Mouse (Mus musculus) B cell, adult 2 months (primary cell): Measurements from ENCODE around the gene Ate1.
"Not testable (repeated sequence)": the region's sequence is repeated elsewhere in the genome, so short reads cannot be mapped to it uniquely, and the experiment has no call there.

ENCODE experiments used
- DNase-seq, 2 experiments: peaks; one replicate each; pipeline ENCODE4 v3.0.0; 2022

The Ate1 gene

DNA sequence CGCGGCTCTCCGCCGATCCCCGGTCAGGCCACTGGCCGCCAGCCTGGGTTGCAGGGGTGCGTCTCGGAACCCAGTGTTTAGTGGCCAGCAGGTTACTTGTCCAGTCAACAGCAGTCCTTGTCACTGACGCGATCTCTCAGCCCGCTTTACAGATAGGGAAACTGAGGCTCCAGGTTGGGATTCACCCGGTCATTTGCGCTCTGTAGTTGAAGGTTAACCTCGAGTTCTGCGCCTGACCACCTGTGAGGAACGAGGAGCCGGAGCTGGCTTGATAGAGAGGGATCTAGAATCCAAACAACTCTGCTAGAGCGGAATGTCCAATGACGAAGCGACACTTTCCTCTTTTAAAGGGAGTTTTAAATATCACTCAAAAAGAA, at the start of gene Ate1:
TSS of gene Ate1 (minus strand) at position 321 of the 377 bp plus-strand sequence.
- DNase-seq = no peak

DNA sequence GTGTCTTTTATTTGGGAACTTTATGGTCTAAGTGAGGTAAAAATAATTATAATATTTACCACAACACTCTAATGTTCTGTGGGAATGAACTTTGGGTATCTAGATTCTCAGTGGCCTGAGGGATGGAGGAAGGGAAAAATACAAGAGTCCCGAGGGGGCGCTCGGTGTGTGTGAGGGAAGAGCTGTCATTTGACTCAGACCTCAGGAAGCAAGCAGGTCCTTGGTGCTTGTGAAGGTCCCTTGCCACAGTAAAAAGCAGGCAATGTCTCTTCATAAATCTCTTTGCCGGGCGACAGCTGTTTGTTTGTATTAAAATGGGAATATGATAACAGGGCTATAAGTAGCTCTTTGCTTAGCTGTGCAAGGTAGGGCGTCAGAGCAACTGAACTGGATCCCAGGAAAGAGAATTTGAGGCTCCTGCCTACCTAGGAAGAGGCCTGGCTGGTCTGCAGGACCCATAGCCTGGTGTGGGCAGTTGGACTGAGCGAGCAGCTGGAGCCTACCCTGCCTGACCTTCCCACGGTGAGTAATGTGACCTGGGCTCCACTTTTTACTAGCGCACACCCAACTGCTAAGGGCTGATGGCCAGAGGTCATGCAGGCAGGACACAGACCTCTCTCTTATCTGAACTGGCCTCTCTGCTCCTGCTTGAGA, 48.7 kb upstream of the Ate1 start:
- no peak for DNase-seq

DNA sequence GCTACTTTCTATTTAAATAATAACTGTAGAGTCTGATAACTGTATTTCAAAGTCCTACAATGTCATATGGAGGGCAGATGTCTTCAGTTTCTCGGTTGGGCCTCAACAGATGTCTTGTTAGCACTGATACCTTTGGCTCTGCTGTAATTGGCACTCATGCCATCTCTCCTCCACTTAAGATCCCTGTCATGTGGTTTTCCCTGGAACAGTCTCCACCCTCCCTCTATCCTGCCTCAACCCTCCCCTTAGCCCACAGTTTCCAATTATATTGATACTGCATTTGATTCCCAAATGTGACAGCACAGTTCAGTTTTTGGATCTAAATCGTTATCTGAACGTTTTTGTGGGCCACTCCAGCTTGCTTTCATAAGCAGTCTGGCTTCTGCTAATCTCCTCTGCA, 44.4 kb upstream of the Ate1 start:
- no peak for DNase-seq

DNA sequence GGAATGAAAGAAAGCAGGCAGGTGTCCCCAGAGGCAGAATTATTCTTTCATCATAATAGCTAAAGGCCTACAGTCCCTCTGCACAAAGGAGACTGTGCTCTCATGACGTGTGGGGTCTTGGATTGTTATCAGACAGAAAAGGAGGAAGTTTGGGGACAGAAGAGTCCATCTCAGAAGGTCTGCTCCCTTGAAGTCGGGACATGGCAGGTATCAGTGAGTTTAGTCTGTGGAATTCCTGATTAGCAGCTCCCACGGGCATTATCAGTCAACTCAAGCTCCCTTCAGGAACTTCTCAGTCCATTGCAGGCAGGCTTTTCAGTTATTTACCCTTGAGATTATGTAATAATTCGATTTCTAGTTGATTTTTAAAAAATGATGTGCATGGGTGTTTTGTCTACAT, 43.7 kb upstream of the Ate1 start:
- DNase-seq = no peak

DNA sequence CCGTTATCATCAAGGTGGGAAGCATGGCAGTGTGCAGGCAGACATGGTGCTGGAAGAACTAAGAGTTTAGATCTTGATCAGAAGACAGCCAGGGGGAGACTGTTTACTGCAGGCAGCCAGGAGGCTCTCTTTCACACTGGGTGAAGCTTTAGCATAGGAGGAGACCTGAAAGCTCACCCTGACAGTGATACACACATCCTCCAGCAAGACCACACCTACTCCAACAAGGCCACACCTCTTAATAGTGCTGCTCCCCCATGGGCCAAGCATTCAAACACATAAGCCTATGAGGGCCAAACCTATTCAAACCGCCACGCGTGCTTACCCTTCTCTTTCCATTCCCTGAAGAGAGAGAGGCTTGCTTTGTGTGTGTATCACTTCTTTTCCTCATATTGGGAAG, 43.1 kb upstream of the Ate1 start:
- DNase-seq = no peak

DNA sequence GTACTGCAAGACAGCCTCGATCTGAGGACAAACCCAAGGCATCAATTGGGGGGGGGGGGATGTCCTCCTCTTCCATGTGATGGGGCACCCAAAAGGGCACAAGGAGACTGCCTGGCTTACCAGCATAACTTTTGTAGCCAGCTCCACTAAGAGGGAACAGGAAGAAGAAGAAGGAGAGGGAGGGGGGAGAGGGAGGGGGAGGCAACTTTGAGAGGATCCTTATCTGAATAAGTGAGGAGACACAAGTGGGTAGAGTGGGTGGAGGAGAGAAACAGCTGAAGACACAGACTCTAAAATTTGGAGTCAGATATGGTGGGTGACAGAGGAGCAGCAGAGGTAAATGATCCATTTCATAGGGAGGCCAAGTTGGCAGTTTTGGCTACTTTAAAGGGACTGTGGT, 40.8 kb upstream of the Ate1 start:
- DNase-seq = no peak

DNA sequence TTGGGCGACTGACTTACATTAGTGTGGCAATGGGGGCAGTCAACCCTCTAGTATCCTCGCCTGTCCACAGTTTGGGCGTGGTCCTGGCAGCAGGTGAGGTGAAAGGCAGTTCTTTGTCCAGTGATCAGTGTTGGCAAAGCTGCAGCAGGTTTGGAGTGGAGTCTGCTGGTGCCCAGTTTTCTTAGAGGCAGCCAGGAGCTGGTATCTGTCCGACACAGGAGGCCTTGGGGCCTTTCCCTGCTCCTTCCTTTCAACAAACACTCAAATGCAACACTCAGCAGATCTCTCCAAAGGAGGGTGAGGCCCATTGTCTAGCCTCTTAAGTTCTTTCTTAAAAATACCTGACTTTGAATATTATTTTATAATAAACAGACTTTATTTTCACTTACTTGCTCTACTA, 38.4 kb upstream of the Ate1 start:
- DNase-seq = no peak

DNA sequence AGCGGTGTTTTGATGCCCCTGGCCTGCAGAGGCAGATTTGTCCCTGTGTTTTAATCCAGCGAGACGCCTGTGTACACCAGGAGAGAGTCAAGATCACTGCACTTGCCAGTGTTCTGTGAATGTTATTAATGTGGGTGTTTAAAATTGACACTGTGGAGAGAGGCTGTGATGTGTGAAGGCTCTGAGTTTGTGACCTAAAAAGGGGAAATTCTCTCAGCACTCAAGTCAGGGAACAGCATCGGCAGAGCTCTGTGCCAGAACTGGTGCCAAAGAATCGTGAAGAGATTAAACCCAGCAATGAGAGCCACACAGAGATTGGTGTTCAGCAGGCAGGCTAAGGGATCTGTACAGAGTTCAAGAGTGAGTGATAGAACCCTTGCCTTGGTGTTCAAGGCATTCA, 35.4 kb upstream of the Ate1 start:
- no peak for DNase-seq

DNA sequence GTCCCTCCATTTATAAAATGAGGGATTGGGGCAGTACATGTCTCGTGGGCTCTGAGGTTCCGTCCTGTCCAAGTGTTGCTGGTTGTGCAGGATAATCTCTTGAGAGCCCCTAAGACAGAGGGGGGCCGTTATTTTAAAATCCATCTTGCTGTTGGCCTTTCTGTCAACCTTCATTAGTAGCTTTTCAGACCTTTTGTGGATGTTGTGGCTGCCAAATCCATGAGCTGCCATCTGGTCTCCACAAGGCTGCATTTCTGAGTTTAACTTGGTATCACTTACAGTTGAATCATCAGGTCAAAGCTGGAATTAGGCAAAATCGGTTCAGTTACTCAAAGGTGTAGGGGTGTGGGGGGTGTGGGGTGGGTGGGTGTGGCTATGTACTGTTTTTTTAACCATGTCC, 33.2 kb upstream of the Ate1 start:
- no peak for DNase-seq

DNA sequence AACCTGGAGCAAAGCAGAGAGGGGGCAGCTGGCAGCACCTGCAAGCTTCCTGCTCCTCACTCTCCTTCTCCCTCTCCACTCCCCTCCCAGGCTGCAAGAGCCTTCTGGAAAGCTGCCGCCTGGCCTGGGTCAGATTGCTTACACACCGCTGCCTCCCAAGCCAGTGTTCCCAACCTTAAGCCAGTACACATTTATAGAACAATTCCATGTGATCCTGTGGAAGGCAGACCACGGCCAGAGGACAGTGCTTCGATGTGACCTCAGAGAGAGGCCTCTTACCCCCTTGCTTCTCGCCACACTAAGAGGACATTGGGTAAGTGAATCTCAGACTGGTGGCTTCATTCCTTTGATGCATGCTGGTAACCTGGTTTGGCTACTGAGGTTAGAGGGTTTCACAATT, 32.6 kb upstream of the Ate1 start:
- DNase-seq = no peak

DNA sequence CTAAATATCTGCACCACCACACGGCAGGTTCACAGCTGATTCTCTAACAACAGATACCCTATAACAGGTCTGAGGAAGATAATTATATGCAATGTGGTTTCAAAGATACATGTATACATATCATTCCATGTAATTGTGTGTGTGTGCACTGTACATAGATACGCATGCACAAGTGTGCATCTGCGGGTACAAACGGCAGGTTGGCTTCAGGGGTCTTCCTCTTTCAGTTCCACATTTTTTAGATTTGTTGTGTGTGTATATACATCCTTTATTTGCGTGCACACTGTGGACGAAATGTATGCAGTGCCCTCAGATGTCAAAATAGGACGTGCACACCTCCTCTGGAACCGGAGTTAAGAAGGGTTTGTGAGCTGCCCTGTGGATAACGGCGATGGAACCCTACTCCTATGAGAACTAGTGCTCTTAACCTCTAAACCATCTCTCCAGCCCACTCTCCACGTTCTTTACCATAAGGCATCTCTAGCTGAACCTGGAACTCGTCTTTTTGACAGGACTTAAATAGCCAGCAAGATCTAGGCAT, 27.5 kb upstream of the Ate1 start:
- DNase-seq = peak in 1 of 2 experiments; percentile 38

DNA sequence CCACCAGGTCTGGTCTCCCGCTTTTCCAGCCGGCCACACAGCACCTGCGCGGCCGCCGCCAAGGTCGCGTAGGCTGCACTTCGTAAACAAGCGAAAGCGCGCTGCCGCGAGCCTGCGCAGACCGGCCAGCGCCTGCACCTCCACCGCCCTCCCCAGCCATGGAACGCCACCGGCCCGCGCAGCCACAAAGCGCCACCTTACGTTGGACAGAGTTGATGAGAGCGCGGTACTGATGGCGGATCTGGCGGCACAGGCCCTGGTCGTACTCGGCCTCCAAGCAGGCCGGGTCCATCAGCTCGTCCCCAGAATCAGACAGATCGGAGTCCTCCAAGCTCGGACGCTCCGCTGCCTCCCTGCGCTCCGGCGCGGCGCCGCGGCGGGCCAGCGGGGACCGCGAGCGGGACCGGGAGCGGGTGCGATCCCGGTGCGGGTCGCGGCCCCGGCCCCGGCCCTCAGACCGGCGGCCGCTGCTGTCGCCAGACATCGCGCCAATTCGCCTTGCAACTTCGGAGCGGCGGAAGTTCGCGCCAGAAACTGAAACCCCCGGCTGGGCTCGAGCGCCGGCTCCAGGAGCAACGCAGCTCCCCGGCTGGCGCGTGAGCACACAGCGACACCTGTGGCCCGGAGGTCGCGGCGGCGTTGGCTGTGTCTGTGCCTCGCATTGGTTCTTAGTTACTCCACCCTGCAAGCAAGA, 26.8 kb upstream of the Ate1 start:
- peak; percentile 97 to 98 for DNase-seq

DNA sequence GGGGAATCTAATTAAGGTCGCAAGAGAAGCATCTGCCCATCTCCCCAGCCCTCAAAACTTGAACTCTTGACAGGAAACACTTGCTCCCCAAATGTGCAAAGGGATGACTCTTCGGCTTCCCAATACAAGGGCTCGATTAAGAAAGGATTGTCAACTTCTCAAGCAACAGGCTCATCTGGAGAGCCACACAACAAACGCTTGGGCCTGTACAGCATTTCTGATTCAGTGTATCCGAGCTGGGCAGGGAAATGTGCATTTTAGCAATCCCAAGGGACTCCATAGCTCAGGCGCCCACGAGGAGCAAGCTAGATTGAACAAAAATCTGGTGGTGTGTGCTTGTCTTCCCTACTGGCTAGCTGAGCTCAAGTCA, 26.2 kb upstream of the Ate1 start:
- DNase-seq = no peak

DNA sequence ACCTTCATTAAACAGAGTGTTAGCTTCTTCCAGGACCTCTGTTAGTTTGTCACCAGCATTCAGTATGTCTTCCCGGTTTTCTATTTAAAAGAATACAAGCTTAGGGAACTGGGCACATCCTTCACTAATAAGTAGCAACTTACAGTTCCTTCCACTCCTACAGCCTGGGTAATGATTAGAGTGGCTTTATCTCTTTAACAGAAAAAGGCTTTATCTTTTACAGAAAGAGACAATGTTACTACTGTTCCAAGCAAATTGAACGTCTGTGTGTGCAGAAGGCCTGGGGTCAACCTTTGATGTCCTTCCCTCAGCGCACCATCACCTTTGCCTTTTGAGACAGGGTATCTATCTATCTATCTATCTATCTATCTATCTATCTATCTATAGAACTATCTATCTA, 25.7 kb upstream of the Ate1 start:
- DNase-seq = no peak

DNA sequence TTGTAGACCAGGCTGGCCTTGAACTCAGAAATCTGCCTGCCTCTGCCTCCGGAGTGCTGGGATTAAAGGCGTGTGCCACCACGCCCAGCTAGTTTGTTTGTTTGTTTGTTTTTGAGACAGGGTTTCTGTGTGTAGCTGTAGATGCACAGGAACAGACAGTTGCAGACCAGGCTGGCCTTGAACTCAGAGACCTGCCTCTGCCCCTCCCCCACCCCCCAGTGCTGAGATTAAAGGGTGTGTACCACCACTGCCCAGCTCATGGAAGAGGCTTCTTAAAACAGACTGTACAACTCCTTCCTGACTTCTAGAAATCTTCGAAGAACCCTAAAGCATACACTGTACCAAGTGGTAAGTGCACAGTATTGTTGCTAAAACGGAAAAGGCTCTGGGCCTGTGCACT, 25.2 kb upstream of the Ate1 start:
- no peak for DNase-seq

DNA sequence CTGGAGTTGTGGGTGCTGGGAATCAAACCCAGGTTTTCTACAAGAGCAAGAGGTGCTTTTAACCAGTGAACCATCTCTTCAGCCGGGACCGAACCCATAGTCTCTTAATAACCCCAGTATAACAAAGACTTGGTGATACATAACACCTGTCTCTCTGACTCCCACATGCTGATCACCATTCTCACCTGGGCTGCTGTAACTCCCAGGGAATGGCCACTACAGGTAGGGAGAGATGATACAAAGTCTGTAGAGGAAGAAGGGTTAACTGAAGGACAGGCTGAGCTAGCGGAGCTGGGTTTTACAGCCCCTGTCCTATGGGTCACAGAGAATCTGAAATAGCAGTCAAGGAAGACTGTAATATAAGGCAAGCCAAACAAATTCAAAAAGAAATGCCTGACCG, 23.0 kb upstream of the Ate1 start:
- DNase-seq = no peak

DNA sequence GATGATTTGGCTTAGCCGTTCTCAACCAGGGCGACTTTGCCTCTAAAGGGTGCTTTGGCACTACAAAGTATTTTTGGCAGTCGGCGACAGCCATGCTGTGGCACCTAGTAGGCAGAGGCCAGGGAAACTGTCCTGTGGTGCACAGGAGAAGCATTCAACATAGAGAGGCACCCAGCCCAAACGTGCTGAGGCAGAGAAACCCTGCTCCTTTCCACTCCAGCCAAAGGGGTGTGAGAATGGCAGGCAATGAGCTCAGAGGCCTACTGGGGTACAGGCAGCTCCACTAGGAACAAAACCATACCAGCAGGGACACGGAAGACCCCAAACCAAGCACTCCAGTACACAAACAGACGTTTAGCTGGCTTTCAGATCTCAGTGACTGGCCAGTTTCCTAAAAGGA, 20.0 kb upstream of the Ate1 start:
- no peak for DNase-seq

DNA sequence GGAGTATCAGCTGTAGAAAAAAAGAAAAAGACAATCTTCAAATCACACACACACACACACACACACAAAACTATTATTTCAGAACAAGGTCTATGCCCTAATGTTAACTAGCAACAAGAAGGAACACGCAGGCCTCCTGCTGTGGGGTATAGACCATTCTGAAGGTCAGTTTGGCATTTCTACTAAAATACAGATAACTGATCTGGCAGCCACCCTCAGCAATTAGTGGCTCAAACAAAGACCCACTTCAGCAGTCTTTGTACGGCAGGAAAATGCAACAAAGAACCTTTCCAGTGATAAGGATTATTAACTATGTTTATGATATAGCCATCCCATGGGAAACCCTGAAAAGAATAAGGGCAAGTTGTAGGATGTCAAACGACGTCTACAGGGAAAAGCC, 16.9 kb upstream of the Ate1 start:
- no peak for DNase-seq

DNA sequence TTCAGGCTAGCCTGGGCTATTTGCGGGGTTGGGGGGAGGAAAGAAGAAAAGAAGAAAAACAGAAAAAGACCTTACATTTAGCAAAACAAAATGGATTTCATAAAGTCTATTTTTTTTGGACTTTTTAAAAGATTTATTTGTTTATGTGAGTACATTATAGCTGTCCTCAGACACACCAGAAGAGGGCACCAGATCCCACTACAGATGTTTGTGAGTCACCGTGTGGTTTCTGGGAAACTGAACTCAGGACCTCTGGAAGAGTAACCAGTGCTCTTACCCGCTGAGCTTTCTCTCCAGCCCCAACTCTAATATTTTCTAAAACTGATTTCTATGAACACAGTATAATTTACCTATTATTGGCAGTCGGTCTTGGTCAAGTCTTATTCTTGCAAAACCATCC, 15.0 kb upstream of the Ate1 start:
- no peak for DNase-seq

DNA sequence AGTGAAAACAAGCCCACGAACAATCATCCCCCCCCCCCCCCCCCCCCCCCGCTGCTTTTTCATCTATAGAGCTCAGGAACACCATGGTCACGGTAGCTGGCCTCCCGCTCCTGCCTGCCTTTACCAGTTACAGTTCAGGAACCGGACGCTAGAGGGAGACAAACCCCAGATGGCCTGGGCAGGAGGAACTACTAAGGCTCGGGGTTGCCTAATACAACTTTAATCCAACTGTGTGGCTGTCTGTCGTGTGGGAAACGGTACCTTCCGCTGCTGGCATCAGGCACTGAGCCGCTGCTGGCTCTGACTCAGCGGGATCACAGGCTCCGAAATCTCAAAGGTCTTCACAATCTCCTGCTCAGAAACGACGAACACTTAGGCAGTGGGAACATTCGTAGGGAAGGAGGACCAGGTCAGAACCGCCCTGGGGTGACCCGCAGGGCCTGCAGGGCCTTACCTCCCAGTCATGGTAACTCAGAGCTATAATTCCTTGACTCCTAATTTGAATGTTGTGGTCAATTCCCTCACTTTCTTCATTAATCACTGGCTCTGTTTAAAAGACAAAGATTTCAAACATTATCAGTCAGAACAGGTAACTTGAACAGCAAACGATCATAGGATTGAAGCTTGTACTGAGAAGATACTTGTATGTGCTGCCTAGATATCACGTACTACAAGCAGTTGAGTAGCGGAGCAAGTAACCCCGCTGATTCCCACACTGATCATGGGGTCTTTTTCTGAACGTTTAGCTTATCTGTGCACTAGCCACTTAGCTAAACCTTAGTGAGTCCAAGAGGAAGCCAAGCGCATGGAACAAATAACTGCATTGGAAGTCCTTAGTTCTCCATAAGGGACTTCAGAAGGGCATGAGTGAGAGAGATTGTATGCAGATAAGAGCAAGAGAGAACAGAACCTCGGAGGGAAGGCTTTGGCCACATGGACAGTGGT, 13.4 kb upstream of the Ate1 start:
- peak; percentile 92 to 93 for DNase-seq

DNA sequence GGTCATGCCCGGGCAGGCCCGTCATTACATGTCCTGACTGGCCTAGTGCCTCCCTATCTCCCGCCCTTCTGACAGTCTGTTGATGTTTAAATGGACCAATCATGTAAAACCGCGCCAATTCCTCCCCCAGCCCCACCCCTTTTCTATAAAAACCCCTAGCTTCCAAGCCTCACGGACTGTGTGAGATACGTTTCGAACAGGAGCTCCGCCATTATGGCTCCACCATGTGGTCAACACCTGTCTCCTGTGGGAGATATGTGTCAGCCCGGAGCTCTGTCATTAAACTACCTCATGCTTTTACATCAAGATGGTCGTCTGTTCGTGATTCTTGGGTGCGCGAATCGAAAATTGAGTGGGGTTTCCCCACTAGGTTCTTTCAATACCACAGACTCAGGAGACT, 11.0 kb upstream of the Ate1 start:
- DNase-seq = not testable (repeated sequence)

DNA sequence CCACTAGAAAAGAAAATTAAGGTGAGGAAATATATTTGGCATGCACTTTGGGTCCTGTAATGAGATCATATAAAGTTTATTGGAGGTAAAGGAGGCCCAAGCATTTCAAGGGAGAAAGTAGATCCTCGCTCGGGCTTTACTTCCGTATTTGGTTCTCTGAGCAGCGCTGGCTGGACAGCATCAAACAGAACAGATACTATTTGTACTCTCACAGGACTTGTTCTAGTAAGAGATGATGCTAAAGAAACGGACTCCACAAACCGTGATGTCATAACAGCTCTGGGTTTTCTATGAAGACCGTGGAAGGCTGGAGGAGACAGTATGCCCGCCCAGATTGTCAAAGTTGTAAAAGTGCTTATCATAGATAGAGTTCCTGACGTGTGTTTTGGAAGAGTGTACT, 7.1 kb upstream of the Ate1 start:
- no peak for DNase-seq

DNA sequence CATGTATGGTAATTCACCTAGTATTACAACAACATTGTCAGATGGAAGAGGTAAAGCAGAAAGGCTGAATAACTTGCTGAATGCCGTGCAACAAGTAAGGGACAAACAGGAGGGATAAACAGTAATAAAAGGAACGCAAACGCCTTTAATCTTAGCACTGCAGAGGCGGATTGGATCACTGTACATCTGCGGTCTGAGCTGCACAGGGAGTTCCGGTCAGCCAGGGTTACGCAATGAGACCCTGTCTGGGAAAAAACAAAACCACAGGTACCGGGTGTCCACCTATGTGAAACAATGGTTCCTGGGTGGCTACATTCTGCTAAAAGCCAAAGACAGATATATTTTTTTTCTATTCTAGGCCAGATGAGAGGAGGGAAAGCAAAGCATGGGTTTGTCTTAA, 3.3 kb upstream of the Ate1 start:
- no peak for DNase-seq
